Mouse (Mus musculus): ENCODE data around the gene Paics.

Gene Paics

GRCm38 (mm10) chr5:77015544-77016482 is 64.7 kb downstream of the Paics start, which contains the start of gene Thegl:
Gene Thegl, plus strand, starts transcription at chr5:77016023.
- DNase-seq: peak; percentile 92

Measured in embryo, embryonic 11 days (tissue).